Mouse (Mus musculus) ES-E14 (cell line): ENCODE measurements around the gene Eci1.

Experiments
- CHD2 ChIP-seq: IDR thresholded peaks from 2 replicates; pipeline ENCODE4 v1.6.1; 2014; ENCODE audit warnings: mild to moderate bottlenecking, low read depth, low read length, inconsistent platforms
- HCFC1 ChIP-seq: IDR thresholded peaks from 2 replicates; pipeline ENCODE4 v1.6.1; 2012; ENCODE audit warnings: low read length, inconsistent platforms, borderline replicate concordance; ENCODE audit not compliant: insufficient read depth
- MAFK ChIP-seq: IDR thresholded peaks from 2 replicates; pipeline ENCODE4 v1.6.1; 2014; ENCODE audit warnings: mild to moderate bottlenecking, low read depth, low read length, inconsistent platforms; ENCODE audit not compliant: insufficient read depth
- ZC3H11A ChIP-seq: IDR thresholded peaks from 2 replicates; pipeline ENCODE4 v1.6.1; 2012; ENCODE audit warnings: low read depth, mild to moderate bottlenecking, inconsistent platforms, low read length, borderline replicate concordance

DNA sequence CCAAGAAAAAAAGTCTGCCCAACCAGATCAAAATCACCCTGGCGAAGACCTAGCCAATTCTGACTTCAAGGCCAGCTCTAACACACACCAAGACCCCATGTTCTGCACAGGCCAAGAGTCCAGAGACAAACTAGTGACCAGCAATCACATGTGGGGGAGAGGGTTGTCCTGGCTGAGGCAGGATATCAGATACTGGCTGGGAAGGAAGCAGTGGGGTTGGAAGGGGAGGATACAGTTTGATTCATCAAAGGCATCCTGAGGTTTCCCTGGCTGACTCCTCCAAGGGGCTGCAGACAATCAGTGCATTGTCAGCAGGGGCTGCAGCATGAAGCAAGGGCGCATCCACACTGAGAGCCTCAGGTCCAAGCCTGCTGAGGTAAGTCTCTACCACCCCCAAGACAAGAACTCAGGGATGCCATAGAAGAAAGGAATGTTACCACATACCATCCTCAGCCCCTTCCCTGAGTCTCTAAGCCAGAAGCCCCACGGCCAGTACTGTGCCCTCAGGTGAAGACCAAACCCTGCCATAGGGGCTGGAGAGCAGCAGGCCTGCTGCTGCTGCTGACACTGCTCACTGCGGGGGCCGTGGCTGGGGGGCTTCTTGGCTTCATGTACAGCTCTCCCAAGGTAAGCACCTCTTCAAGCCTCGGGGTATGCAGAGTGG, 47.3 kb downstream of the Eci1 start, which contains the start of gene Bricd5:
- TF ChIP-seq MAFK, result no peak
- no peak for TF ChIP-seq ZC3H11A
- no peak for TF ChIP-seq CHD2
- no peak for TF ChIP-seq HCFC1
